Mouse (Mus musculus): ENCODE measurements around the gene Gm3415. TPM values are rescaled to one million over a fixed set of nuclear protein-coding genes. Genes with fewer than 3 reads are reported as not detected.
"Not testable (repeated sequence)": the region's sequence is repeated elsewhere in the genome, so short reads cannot be mapped to it uniquely, and the experiment has no call there.

Gene Gm3415
- polyA plus RNA-seq (2012; rRNA removed): not detected in 2 replicates

DNA sequence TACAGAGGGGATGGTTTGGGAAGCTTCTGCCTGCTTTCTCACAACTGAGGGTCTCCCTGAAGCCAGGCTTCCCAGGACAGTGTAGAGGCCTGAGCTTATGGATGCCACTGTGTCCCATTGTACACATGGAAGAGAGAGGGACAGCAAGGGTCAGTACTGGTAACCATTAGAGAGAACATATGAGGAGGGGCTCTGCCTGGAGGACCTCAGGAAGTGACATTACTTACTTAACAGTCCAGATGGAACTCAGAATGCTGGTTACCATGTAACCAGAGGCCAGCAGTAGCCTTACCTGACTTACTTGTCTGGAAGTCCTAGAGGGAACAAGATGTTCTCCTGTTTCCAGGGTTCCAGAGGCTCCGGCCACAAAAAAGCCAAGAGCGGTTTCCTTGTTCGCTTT is at the start of gene Gm3415:
Gm3415 (plus strand) TSS at position 301 of the 400 bp plus-strand sequence.
- DNase-seq (ENCODE audit: low read depth): not testable (repeated sequence)

DNA sequence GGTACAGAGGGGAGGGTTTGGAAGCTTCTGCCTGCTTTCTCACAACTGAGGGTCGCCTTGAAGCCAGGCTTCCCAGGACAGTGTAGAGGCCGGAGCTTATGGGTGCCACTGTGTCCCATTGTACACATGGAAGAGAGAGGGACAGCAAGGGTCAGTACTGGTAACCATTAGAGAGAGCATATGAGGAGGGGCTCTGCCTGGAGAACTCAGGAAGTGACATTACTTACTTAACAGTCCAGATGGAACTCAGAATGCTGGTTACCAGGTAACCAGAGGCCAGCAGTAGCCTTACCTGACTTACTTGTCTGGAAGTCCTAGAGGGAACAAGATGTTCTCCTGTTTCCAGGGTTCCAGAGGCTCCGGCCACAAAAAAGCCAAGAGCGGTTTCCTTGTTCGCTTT is 42.1 kb upstream of the Gm3415 start, which contains the start of gene Gm3402:
Gm3402 (plus strand) TSS at position 301 of the 400 bp plus-strand sequence.
- DNase-seq (ENCODE audit: low read depth): not testable (repeated sequence)

DNA sequence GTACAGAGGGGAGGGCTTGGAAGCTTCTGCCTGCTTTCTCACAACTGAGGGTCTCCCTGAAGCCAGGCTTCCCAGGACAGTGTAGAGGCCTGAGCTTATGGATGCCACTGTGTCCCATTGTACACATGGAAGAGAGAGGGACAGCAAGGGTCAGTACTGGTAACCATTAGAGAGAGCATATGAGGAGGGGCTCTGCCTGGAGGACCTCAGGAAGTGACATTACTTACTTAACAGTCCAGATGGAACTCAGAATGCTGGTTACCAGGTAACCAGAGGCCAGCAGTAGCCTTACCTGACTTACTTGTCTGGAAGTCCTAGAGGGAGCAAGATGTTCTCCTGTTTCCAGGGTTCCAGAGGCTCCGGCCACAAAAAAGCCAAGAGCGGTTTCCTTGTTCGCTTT is 30.4 kb upstream of the Gm3415 start, which contains the start of gene Gm3404:
Gm3404 (plus strand) TSS at position 301 of the 400 bp plus-strand sequence.
- not testable (repeated sequence) for DNase-seq (ENCODE audit: low read depth)

DNA sequence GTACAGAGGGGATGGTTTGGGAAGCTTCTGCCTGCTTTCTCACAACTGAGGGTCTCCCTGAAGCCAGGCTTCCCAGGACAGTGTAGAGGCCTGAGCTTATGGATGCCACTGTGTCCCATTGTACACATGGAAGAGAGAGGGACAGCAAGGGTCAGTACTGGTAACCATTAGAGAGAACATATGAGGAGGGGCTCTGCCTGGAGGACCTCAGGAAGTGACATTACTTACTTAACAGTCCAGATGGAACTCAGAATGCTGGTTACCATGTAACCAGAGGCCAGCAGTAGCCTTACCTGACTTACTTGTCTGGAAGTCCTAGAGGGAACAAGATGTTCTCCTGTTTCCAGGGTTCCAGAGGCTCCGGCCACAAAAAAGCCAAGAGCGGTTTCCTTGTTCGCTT is 18.6 kb upstream of the Gm3415 start, which contains the start of gene Gm3409:
Gm3409 (plus strand) TSS at position 301 of the 400 bp plus-strand sequence.
- DNase-seq (ENCODE audit: low read depth): not testable (repeated sequence)

DNA sequence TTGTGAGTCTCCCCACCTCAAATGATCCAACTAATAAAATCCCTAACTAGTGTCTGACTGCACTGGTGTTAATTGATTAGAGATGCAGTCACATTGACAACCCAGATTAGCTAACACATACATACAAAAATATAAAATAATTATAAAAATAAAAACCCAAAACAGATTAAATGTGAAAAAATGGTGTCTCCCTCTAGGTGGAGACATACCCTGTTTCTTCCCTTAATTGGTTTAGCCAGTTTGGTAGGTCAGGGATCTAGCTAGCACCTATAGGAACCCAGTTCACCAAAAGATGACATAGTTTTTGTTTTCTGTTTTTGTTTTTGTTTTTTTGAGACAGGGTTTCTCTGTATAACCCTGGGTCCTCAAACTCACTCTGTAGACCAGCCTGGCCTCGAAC is 8.3 kb downstream of the Gm3415 start:
- no peak for DNase-seq (ENCODE audit: low read depth)

DNA sequence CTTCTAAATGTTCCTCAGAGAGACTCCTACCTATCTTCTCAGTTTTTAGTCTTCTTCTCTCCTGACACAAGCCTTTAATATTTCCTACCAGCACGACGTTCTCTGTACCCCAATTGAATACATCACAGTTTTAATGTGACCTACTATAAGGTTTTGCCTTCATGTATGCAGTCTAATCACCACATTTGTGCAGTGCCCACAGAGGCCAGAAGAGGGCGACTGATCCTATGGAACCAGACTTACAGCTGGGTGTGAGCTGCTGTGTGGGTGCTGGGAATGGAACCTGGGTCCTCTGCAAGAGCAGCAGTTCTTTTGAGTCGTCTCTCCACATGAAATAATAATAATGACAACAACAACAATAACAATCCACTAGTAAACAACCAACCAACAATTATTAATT is 11.1 kb downstream of the Gm3415 start:
- DNase-seq (ENCODE audit: low read depth): no peak

DNA sequence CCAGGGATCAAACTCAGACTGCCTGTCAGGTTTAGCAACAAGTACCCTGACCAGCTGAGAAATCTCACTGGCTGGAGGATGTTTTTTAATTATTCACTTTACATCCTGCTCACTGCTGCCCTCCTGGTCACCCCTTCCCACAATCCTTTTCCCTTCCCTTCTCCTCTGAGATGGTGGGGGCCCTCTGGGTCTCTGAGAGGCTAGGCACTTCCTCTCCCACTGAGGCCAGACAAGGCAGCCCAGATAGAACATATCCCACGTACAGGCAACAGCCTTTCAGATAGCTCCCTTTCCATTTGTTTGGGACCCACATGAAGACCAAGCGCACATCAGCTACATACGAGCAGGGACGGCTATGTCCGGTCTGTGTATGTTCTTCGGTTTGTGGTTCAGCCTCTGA is 14.2 kb downstream of the Gm3415 start:
- not testable (repeated sequence) for DNase-seq (ENCODE audit: low read depth)

DNA sequence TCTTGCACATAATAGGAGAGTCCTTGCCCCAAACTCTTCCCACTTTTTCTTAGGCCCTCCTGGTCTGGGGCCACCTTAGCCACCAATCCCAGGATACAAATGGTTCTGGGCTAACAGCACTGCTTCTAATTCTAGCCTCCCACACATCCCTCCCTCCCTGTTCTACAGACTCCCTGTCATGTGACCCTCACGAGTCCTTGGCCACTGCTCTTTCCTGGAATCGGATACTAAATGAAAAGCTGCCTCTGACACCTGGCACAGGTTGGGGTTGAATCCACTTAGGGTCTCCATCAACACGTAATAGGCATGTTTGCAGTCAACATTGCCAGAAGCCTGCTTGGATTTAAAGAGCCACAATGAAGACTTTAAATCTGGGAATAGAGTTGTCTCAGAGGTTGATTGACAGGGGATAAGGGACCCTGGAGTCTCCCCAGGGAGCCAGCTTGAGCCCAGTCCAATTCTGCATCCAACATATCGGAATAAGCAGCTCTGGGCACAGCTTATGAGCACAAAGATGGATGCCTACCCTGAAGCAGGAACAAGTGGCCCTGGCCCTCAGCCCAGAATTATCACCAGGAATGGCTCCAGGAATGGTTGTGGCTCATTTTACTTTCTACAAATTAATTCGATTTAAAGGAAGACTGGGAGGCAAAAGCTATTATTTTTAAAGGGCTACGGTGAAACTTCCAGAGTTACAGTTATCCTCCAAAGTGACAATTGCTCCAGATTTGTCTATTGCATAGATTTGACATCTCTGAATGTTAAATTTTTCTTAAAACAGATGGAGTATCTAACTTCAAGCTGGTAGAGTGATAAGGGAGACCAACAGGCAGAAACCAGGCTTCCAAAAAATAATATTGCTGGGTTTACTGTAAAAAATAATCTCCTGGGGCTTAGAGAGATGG is 16.1 kb downstream of the Gm3415 start:
- DNase-seq (ENCODE audit: low read depth): not testable (repeated sequence)

DNA sequence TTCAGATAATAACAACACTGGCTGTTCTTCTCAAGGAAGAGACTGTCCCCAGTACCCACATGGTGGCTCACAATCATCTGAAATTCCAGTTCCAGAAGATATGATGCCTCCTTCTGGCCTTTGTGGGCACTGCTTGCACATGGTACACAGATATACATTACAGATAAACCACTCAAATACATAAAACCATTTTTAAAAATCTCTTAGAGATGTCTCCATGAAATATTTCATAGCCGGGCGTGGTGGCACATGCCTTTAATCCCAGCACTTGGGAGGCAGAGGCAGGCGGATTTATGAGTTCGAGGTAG is 16.8 kb downstream of the Gm3415 start:
- not testable (repeated sequence) for DNase-seq (ENCODE audit: low read depth)

DNA sequence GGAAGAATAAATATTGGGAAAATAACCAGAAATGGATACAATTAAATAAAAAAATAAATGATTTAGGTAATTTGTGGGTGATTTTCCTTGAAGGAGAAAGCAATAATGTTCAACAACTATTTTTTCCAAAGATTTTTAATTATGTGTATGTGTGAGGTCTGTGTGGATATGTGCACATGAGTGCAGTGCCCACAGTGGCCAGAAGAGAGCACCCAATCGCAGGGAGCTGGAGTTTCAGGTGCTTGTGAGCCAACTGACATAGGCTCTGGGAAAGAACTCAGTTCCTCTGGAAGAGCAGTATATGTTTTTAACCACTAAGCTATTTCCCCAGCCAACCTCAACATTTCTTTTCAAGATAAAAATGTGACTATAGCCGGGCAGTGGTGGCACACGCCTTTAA is 20.7 kb downstream of the Gm3415 start:
- no peak for DNase-seq (ENCODE audit: low read depth)

DNA sequence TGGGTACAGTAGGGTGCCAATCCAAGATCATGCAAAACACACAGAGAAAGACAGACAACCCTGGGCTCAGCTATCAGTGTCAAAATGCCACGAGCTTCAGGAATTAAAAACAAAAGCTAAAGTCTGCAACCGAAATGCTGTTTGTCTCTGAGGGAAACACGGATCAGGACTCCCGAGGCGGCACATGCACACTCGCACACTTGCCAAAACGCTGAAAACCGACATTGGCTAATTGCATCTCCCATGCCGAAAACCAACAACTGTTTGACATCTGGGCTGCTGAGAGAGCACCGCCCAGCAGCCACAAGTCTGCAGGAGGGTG is 28.2 kb downstream of the Gm3415 start:
- no peak for DNase-seq (ENCODE audit: low read depth)

DNA sequence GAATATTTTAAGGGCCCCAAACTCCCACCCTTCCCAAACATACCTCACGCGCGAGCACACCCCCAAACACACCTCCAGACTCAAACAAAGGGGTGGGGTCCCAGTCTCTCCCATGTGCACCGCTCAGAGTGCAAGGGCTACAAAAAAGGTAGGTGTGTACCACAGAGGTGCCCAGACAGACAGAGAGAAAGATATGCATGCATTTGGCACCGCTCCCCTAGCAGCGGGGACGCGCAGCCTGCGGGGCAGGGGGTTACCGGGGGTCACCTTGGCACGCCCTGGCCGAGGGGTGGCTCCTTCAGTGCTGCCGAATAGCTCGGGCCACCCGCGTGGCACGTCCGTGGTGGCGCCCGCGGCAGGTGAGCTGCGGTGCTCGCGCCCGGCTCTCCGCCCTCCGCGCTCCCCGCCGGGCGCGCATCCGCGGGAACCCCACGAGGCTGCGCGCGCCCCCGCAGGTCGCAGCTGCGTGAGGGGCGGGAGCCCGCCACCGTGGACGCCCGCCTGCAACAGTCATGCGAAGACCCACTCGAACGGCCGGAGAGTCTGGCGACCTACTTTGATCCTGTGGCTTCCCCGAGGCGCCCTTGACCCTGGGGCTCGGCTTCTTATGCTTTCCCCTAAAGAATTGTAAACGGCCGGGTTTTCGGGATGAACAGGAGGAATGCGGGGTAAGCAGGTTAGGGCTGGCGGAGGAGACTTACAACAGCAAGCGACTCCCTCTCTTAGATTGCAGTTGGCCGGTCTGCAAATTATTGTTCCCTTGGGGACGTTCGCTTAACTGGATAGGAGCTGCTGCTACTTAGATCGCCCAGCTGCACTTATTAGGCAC is 28.8 kb downstream of the Gm3415 start, which contains the start of gene Gpr12:
Gpr12 (minus strand) TSS at position 762 of the 829 bp plus-strand sequence.
- no peak for DNase-seq (ENCODE audit: low read depth)

DNA sequence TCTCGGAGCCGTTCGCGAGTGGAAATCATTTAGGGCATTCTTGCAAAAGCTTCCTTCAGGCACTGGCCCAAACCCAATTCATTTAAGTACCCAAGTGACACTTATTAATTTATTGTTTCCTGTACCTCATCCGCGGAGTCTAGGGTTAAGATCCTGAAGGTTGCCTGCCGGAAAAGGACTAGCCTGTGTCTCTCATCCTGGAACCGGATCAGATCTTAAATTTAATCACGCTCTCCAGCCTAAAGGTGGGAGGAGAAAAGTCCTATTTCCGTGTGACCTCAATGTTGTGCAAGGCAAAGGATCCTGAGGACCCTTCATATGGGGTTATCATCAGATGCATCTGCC is 29.3 kb downstream of the Gm3415 start:
- no peak for DNase-seq (ENCODE audit: low read depth)

DNA sequence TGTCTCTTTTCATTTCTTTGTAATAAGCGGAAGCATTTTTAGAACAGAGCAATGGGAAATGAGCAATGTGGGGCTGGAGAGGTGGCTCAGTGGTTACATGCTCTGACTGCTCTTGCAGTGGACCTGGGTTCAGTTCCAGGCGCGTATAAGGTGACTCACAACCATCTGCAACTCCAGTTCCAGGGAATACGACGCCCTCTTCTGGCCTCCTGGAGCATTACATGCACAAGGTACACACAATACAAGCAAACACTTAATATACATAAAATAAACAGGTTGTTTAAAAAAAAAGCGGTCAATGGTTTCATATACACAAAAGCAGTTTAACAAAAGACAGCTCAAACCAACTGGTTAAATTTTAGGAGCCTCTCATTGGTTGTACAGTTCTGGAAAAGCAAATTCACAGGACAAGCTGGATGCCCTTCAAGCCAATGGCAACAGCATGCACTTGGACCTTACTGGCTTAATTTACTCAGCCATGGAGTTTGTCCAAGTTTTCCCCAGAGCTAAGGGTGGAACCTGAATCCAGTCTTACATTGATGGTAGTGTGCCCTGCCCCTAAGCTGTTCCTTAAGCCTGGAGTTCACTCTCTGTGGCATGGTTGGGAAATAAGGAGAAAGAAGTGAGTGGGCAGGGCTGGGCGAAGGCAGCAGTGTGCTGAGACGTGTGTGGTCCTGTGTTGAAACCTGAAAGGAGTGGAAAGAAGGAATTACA is 30.6 kb downstream of the Gm3415 start:
- peak; percentile 97 for DNase-seq (ENCODE audit: low read depth)

DNA sequence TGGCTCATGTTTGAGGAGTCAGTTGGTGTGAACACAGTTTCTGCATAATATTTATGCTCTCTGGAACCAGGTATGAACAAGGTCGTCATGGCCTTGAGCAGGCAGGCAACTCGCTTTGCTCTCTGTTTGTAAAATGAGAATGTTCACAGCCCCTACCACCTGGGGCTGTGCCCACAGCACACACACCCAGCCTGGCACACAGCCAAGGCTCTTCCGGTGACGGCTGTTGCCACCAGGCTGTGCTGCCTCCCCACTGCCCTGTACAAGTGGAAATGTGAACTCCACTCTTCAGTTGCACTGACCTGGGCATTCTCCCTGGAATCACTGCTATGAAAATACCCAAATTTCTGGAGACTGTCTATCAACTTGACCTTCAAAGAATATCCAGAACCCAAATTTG is 35.1 kb downstream of the Gm3415 start:
- no peak for DNase-seq (ENCODE audit: low read depth)

DNA sequence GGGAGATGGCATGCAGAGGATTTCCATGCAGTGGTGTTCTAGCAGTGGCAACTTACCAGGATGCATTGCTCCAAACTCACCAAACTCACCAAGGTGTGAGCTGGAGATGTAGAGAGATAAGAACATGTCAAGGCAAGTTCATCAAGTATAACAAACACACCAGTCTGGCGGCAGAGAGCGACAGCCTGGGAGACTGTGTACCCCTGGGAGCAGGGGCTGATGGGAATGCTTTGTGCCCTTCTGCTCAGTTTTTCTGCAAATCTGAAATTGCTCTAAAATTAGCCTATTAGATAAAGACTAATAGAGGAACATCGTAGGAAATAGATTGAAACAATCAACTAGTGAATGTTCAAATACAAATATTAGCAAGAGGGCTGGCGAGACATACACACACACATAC is 35.7 kb downstream of the Gm3415 start:
- no peak for DNase-seq (ENCODE audit: low read depth)

DNA sequence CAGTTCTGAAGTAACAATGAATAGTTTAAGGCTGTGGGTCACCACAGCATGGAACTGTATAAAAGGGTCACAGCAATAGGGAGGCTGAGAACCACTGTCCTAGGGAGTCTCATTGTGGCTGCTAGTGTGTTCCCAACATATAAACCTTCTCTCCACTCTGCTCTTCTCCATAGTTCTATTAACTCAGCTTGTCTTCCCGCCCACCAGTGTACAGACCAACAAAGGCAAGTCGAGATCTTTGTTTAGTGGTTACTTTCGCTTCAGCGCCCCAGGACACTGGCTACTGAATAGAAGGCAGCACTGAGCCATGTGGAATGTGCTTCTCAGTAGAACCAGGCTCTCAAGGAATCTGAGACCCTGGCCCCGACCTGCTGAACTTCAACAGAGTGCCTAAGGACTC is 36.6 kb downstream of the Gm3415 start:
- DNase-seq (ENCODE audit: low read depth): no peak

DNA sequence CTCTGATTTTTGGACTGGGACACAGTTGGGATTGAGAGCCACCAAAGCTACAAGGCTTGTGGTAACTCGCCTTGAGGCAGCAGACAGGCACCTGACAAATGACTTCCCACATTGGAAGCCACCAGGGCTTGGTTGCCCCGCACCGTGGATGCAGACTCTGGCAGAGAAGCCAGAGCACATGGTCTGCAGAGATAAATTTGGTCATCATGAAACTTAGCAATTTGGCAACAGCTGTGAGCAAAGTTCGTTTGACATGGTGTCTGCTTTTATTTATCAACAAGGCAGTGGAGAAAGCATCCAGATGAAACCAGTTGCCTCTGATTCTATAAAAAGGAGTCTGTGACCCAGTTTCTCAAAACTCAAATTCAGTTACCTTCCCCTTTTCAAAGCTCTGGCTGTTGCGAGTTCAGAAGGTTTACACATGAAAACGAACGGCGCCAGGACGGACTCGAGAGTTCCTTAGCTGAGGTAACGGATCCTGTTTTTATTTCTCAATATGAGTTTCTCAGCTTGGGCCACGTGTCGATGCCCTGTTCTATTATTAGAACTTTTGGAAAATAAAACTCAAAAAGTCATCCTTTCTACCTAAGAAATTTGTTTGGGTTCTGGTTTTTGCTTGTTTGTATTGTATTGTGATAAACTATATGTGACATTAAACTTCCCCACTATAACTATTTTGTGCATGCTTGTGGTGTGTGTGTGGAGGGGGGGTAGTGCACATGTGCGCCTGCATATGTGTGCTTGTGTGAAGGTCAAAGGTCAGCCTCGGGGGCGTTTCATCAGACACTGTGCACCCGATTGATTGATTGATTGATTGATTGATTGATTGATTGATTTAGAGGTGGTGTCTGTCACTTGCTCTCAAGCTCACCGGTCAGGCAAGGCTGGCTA is 40.9 kb downstream of the Gm3415 start:
- no peak for DNase-seq (ENCODE audit: low read depth)

DNA sequence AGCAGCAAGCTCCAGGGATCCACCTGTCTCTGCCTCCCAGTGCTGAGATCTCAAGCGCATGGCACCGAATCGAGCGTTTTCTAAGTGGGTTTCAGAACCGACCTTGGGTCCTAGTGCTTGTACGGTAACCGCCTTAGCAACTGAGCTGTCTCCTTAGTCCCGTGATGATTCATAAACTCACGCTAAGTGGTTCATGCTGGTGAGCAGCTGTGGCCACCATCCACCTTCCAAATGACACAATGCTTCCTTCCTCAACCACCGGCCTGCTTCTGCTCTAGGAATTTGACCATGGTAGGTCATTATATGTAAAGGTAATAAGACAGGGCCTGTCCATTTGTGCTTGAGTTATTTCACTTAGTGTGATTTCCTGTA is 41.6 kb downstream of the Gm3415 start:
- DNase-seq (ENCODE audit: low read depth): no peak

DNA sequence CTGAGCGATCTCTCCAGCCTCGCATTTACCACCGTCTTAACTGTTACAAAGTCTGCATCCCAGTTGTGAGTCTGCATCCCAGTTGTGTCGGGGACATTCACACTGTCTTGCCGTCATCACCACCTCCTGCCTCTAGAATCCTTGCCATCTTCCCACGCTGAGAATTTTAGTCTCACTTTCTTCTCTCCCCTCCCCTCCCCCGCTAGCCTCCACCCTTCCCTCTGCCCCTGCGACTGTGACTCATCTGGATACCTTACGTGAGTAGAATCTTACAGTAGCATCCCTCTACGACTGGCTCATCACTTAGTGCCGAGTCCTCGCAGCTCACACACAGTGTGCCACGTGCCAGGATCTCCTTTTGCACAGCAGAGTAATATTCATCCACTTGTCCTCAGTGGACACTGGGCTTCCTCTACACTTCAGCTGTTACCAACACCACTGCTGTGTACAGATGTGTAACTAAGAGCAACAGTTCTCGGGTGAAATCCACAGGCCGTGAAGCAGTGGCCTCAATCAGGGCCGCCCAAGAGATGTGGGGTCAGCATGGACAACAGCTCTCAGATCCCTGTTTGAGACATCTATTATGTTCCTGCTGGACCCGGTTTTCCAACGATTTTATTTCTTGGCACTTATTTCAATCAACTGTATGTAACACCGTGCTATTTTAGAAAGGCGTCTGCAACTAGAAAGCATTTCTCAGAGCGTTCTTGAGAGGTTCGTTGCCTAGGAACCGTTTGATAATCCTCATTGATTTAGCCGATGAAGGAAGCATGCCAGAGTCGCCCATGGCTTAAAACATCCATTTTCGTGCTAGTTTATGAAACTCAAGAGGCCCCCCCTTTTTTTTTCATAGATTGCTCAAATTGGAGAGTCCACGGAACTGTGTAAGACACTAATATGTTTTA is 42.5 kb downstream of the Gm3415 start:
- no peak for DNase-seq (ENCODE audit: low read depth)
